Mouse (Mus musculus) gonadal fat pad, adult 2 months (tissue): ENCODE measurements around the gene Cdc40. TPM values are rescaled to one million over a fixed set of nuclear protein-coding genes. Genes with fewer than 3 reads are reported as not detected.

Experiments
- polyA plus RNA-seq: library from polyadenylated mRNA; depleted of rRNA; stranded (reverse); fragments of >200 nt; gene quantifications from 2 replicates; pipeline ENCODE4 v1.2.3, GENCODE M21; 2012; rRNA removed

The Cdc40 gene
- polyA plus RNA-seq, 1 experiment = 11.2 TPM

Other genes starting within 250 kb of the Cdc40 start
- 1.6 and 3.8 TPM in 2 replicates for gene Mettl24, start 200.0 kb downstream of the Cdc40 start, polyA plus RNA-seq
- 1.3 and 1.7 TPM in 2 replicates for gene Wasf1, start 164 bp upstream of the Cdc40 start, polyA plus RNA-seq
- not detected in 2 replicates for gene Gpr6, start 189.0 kb upstream of the Cdc40 start, polyA plus RNA-seq